ENCODE assay signal across 8 mouse cellular contexts in the genomic region with DNA sequence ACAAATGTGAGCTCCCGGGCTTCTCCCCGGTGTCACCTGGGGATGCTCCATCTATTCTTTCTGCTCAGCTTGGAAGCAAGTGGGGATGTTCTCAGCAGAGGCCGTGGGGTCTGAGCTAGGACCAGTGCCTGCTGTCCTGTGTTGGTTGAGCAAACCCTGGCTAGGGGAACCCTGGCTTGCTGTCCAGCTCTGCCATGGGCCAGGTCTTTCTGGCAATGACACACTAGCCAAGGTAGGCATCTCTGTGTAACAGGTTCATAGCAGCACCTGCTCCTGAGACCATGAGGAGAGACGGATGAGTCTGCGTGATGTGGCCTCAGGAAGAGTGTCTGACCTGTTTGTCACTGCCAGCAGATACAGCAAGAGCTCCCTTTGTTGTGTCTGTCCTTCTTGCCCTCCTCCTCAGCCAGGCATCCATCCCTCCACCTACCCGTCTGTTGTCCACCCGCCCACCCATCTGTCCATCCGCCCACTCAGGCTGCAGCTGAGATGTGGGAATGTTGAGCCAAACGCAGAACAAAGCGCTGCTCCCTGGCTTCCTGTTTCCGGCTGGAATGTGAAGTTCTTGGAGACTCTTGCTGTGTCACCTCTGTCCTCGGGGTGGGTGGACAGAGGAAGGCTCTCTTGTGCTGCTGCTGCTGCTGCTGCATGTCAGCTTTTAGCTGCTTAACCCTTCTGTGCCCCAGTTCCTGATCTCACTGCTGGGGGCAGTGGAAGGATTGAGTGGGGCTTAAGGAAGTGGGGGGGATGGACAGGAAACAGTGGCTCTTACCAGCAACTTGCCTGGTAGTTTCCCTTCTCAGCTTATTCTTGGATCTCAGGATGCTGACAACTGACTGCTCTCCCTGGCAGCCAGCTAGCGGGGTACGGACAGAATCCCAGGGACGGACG.
DNase-seq lines count a peak whose midpoint lies in the region; ATAC-seq and TF ChIP-seq lines count a peak whose summit lies in the region.

No protein-coding gene starts in this region.

- peak overlapping the region; percentile 52; the same call in 1 of the 2 replicates for H3K27ac ChIP-seq in cortical plate, adult 2 months (ENCODE audit: insufficient read depth, low read length)
- H3K27ac ChIP-seq in heart, postnatal 0 days (ENCODE audit: low read depth) = peak overlapping the region; percentile 89
- peak overlapping the region; percentile 89 for H3K27ac ChIP-seq in liver, embryonic 11.5 days (ENCODE audit: low read depth, low read length)

- peaks cover 38% of the 10 kb centered on the region for H3K36me3 ChIP-seq in megakaryocyte, embryonic 14.5 days (replicated peaks; ENCODE audit: low read length)
- no peaks in the 10 kb centered on the region for H3K36me3 ChIP-seq in heart, postnatal 0 days (replicated peaks; ENCODE audit: control insufficient read depth, insufficient read depth, low read length)
- H3K36me3 ChIP-seq in liver, embryonic 11.5 days (ENCODE audit: control insufficient read depth, insufficient read depth, low read length) = no peaks in the 10 kb centered on the region

- H3K9ac ChIP-seq in heart, postnatal 0 days (replicated peaks; ENCODE audit: low read depth, low read length) = no peak overlapping the region
- peak overlapping the region; percentile 63 for H3K9ac ChIP-seq in liver, embryonic 11.5 days (ENCODE audit: low read depth, low read length)

- no peak for TF ChIP-seq POLR2A in cortical plate, adult 2 months (IDR thresholded peaks at IDR 0.05; ENCODE audit: extremely low read depth, insufficient read depth, low read length)

- DNase-seq in heart, postnatal 0 days (ENCODE audit: low spot score) = peak; percentile 68
- no peak for DNase-seq in liver, embryonic 11.5 days (ENCODE audit: low spot score)
- peak; percentile 59 for DNase-seq in neural tube, embryonic 10.5 days (ENCODE audit: extremely low spot score, low spot score)
- DNase-seq in adrenal gland, postnatal 10 days = no peak
- DNase-seq in spleen, postnatal 4 days (ENCODE audit: low spot score in 2 of 2) = no peak

- WGBS in heart, postnatal 0 days = 42% methylated on average over 16 of the region's 16 CpGs
- 44% methylated on average over 16 of the region's 16 CpGs for WGBS in liver, embryonic 11.5 days

- H3K27me3 ChIP-seq in megakaryocyte, embryonic 14.5 days (replicated peaks) = no peaks in the 10 kb centered on the region
- no peaks in the 10 kb centered on the region for H3K27me3 ChIP-seq in heart, postnatal 0 days (ENCODE audit: control insufficient read depth, insufficient read depth, low read length)
- H3K27me3 ChIP-seq in liver, embryonic 11.5 days (replicated peaks; ENCODE audit: control insufficient read depth, insufficient read depth, low read length) = no peaks in the 10 kb centered on the region

- TF ChIP-seq EP300 in heart, postnatal 0 days (IDR thresholded peaks at IDR 0.05; ENCODE audit: low read depth) = no peak

- H3K9me3 ChIP-seq in megakaryocyte, embryonic 14.5 days = no peaks in the 10 kb centered on the region
- H3K9me3 ChIP-seq in heart, postnatal 0 days (replicated peaks; ENCODE audit: control insufficient read depth, low read length) = no peaks in the 10 kb centered on the region
- no peaks in the 10 kb centered on the region for H3K9me3 ChIP-seq in liver, embryonic 11.5 days (ENCODE audit: control insufficient read depth, low read length)

- H3K4me1 ChIP-seq in megakaryocyte, embryonic 14.5 days = peaks cover 100% of the 10 kb centered on the region
- H3K4me1 ChIP-seq in cortical plate, adult 2 months (ENCODE audit: control insufficient read depth, insufficient read depth, low read length) = peaks cover 15% of the 10 kb centered on the region
- peaks cover 65% of the 10 kb centered on the region for H3K4me1 ChIP-seq in heart, postnatal 0 days (ENCODE audit: control insufficient read depth, insufficient read depth)
- H3K4me1 ChIP-seq in liver, embryonic 11.5 days (replicated peaks; ENCODE audit: control insufficient read depth, insufficient read depth, low read length) = peaks cover 82% of the 10 kb centered on the region

- peak overlapping the region; percentile 56 for H3K4me2 ChIP-seq in heart, postnatal 0 days (ENCODE audit: low read depth, low read length)
- peak overlapping the region; percentile 62 for H3K4me2 ChIP-seq in liver, embryonic 11.5 days

- H3K4me3 ChIP-seq in megakaryocyte, embryonic 14.5 days (replicated peaks) = peak overlapping the region; percentile 89
- H3K4me3 ChIP-seq in cortical plate, adult 2 months (ENCODE audit: insufficient read depth, low read length) = no peak overlapping the region
- H3K4me3 ChIP-seq in heart, postnatal 0 days (ENCODE audit: low read depth, low read length) = peak overlapping the region; percentile 24; the same call in 1 of the 2 replicates
- H3K4me3 ChIP-seq in liver, embryonic 11.5 days (ENCODE audit: low read depth, low read length) = peak overlapping the region; percentile 31; the same call in 1 of the 2 replicates

- no peak for ATAC-seq in megakaryocyte, adult 5-6 weeks (ENCODE audit: poor library complexity, severe bottlenecking)
- ATAC-seq in heart, postnatal 0 days (ENCODE audit: insufficient read depth, low read depth) = no peak
- ATAC-seq in liver, embryonic 11.5 days (replicated peaks; ENCODE audit: low FRiP score) = no peak

- TF ChIP-seq CTCF in cortical plate, adult 2 months (IDR thresholded peaks at IDR 0.05; ENCODE audit: extremely low read depth, insufficient read depth, low read length) = no peak
- TF ChIP-seq CTCF in heart, postnatal 0 days (IDR thresholded peaks at IDR 0.05; ENCODE audit: low read depth) = no peak

Comparison
In these comparisons a context has a peak if more than half of its experiments do, and no peak if none do; other contexts are left out.
1. DNase-seq: peak in heart, postnatal 0 days (single experiment) and neural tube, embryonic 10.5 days (single experiment); none in liver, embryonic 11.5 days (single experiment), adrenal gland, postnatal 10 days (single experiment) and spleen, postnatal 4 days (0 of 2).
2. Peak in every context shown above with its lines, with median percentiles within 50 percentile points of each other: H3K27ac ChIP-seq.